Mouse (Mus musculus) myocyte (in vitro differentiated cells): ENCODE data around the gene Ces2e.

ENCODE experiments used
- CEBPB ChIP-seq: IDR thresholded peaks from 2 replicates; pipeline ENCODE4 v1.6.1; 2011; ENCODE audit warnings: mild to moderate bottlenecking, moderate library complexity; ENCODE audit not compliant: poor library complexity, insufficient read depth, severe bottlenecking
- E2F4 ChIP-seq: IDR thresholded peaks from one replicate; pipeline ENCODE4 v1.6.1; 2011; ENCODE audit warnings: mild to moderate bottlenecking, control low read depth, moderate library complexity; ENCODE audit not compliant: insufficient read depth
- MAX ChIP-seq: IDR thresholded peaks from one replicate; pipeline ENCODE4 v1.6.1; 2011; ENCODE audit warnings: low read depth, mild to moderate bottlenecking, control low read depth
- MYOD1 ChIP-seq, 3 experiments: IDR thresholded peaks; one replicate each; pipeline ENCODE4 v1.6.1; 2011; ENCODE audit warnings: control low read depth in 2 of 3, low read depth in 2 of 3, mild to moderate bottlenecking in 2 of 3, moderate library complexity in 1 of 3; ENCODE audit not compliant: insufficient read length in 2 of 3, control insufficient read depth in 1 of 3
- POLR2A ChIP-seq: IDR thresholded peaks from one replicate; pipeline ENCODE4 v1.6.1; 2011; ENCODE audit warnings: low read depth, mild to moderate bottlenecking, control low read depth, moderate library complexity; ENCODE audit not compliant: insufficient read length
- POLR2AphosphoS2 ChIP-seq: IDR thresholded peaks from one replicate; pipeline ENCODE4 v1.6.1; 2011; ENCODE audit warnings: low read depth, control low read depth; ENCODE audit not compliant: insufficient read length
- SRF ChIP-seq: IDR thresholded peaks from one replicate; pipeline ENCODE4 v1.6.1; 2011; ENCODE audit warnings: low read depth; ENCODE audit not compliant: control insufficient read depth, insufficient read length
- TCF12 ChIP-seq: IDR thresholded peaks from one replicate; pipeline ENCODE4 v1.6.1; 2011; ENCODE audit warnings: mild to moderate bottlenecking, control low read depth; ENCODE audit not compliant: poor library complexity, insufficient read depth, severe bottlenecking
- USF1 ChIP-seq: IDR thresholded peaks from one replicate; pipeline ENCODE4 v1.6.1; 2011; ENCODE audit warnings: low read depth, mild to moderate bottlenecking, control low read depth, moderate library complexity

- TF ChIP-seq USF1 = no peak
- TF ChIP-seq MYOD1 (IDR thresholded peaks at IDR 0.05; ENCODE audit: control insufficient read depth in 1 of 3, insufficient read length in 2 of 3, low read depth in 2 of 3) = no peak
- TF ChIP-seq CEBPB = no peak
- no peak for TF ChIP-seq POLR2A
- TF ChIP-seq MAX = no peak
- TF ChIP-seq E2F4 = no peak
- no peak for TF ChIP-seq POLR2AphosphoS2
- no peak for TF ChIP-seq TCF12
- TF ChIP-seq SRF = no peak
Observed at GRCm38 (mm10) chr8:104944665-104945064, 18.6 kb downstream of the Ces2e start.
